Mouse (Mus musculus): ENCODE measurements at regions not wholly inside any gene's neighbourhood (a gene's known extent, or its start where the extent isn't known, plus 50 kb on each side); places are given as distances from the start of the nearest gene placed in this dataset.
"Not testable (repeated sequence)": the region's sequence is repeated elsewhere in the genome, so short reads cannot be mapped to it uniquely, and the experiment has no call there.

GRCm38 (mm10) chr7:83431094-83431493, 153.6 kb upstream of the Tmc3 start:
- ATAC-seq: no peak

- ATAC-seq: no peak
These were observed 151.9 kb upstream of the Tmc3 start for GRCm38 (mm10) chr7:83432843-83433242.

- ATAC-seq: no peak
These were observed 150.6 kb upstream of the Tmc3 start for GRCm38 (mm10) chr7:83433959-83434715.

- no peak for ATAC-seq
These were observed 146.0 kb upstream of the Tmc3 start for GRCm38 (mm10) chr7:83438538-83439393.

GRCm38 (mm10) chr7:83443596-83444278, 141.0 kb upstream of the Tmc3 start:
- ATAC-seq: no peak

GRCm38 (mm10) chr7:83444279-83444615, 140.5 kb upstream of the Tmc3 start:
- no peak for ATAC-seq

GRCm38 (mm10) chr7:83445181-83445926, 139.4 kb upstream of the Tmc3 start:
- no peak for ATAC-seq

GRCm38 (mm10) chr7:83450346-83450745, 134.4 kb upstream of the Tmc3 start:
- no peak for ATAC-seq

- no peak for ATAC-seq
These were observed 132.4 kb upstream of the Tmc3 start for GRCm38 (mm10) chr7:83452309-83452708.

- no peak for ATAC-seq
These were observed 125.2 kb upstream of the Tmc3 start for GRCm38 (mm10) chr7:83459520-83459919.

- ATAC-seq: no peak
These were observed 117.7 kb upstream of the Tmc3 start for GRCm38 (mm10) chr7:83467006-83467405.

- ATAC-seq: not testable (repeated sequence)
These were observed 114.9 kb upstream of the Tmc3 start for GRCm38 (mm10) chr7:83469856-83470255.

GRCm38 (mm10) chr7:83471111-83471510, 113.6 kb upstream of the Tmc3 start:
- ATAC-seq: no peak

GRCm38 (mm10) chr7:83474471-83474870, 110.3 kb upstream of the Tmc3 start:
- no peak for ATAC-seq

GRCm38 (mm10) chr7:83474986-83475385, 109.7 kb upstream of the Tmc3 start:
- ATAC-seq: no peak

- no peak for ATAC-seq
These were observed 109.1 kb upstream of the Tmc3 start for GRCm38 (mm10) chr7:83475438-83476160.

GRCm38 (mm10) chr7:83476161-83476495, 108.6 kb upstream of the Tmc3 start:
- no peak for ATAC-seq

GRCm38 (mm10) chr7:83476861-83477260, 107.9 kb upstream of the Tmc3 start:
- no peak for ATAC-seq

GRCm38 (mm10) chr7:83477661-83478121, 107.0 kb upstream of the Tmc3 start:
- no peak for ATAC-seq

- ATAC-seq: no peak
These were observed 103.1 kb upstream of the Tmc3 start for GRCm38 (mm10) chr7:83481655-83482054.

GRCm38 (mm10) chr7:83482254-83482653, 102.5 kb upstream of the Tmc3 start:
- no peak for ATAC-seq

Data from inflammation-experienced regulatory T-cells, adult 6 months (primary cell).